Mouse (Mus musculus): Measurements from ENCODE around the gene E030030I06Rik. TPM values are rescaled to one million over a fixed set of nuclear protein-coding genes. Genes with fewer than 3 reads are reported as not detected.
"Not testable (repeated sequence)": the region's sequence is repeated elsewhere in the genome, so short reads cannot be mapped to it uniquely, and the experiment has no call there.

The E030030I06Rik gene
- 8.6 and 9.6 TPM in 2 replicates for polyA plus RNA-seq (2015; fragmentation: Nextera tagmentation; extraction: Ambion mirVana)

DNA sequence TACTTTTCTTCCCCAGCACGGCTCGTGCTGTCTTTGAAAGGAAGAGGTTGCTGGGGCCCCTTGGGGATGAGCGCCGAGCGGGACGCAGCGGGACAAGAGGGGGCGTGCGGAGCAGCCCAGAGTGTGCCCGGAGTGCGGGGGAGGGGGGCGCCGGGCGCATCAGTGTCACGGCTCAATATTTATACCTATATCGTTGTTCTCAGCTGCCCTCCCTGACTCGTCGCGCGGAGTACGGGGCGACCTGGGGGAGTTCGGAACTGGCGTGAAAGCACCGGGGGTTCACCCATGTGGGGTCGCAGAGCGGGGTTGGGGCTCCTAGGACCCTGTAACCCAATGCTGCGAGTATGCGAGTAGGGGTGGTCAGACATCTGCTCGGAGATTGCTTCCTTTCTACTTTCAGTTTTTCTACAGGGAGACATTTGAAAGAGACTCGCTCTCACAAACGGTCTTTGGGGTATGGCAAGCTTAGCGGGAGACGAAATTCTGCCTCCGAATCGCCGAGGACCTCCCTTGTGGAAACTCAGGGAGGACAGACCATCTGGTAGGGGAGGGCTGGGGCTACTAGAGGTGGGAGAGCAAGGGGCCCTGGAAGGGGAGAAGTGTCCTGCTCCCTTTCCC, at the start of gene E030030I06Rik:
Gene E030030I06Rik, minus strand, starts transcription at position 198 of the 618 bp plus-strand sequence.
- ATAC-seq, result peak; percentile 61
- no peak within 1 kb of the TSS for H3K27ac ChIP-seq
- H3K36me3 ChIP-seq, result no peaks in the 10 kb centered on the region
- peak within 1 kb of the TSS; percentile 76 for H3K4me2 ChIP-seq (replicated peaks)
- peaks cover 45% of the 10 kb centered on the region for H3K27me3 ChIP-seq
- H3K9me3 ChIP-seq, result no peaks in the 10 kb centered on the region
- WGBS, result under 1% methylated on average over 37 of the region's 37 CpGs
- peaks cover 33% of the 10 kb centered on the region for H3K4me1 ChIP-seq (replicated peaks)
- peak within 1 kb of the TSS; percentile 71 for H3K9ac ChIP-seq (replicated peaks)
- H3K4me3 ChIP-seq (replicated peaks), result peak within 1 kb of the TSS; percentile 56

- peak; percentile 82 for ATAC-seq
- not testable (repeated sequence) for H3K4me3 ChIP-seq (replicated peaks); H3K36me3 ChIP-seq; H3K4me1 ChIP-seq (replicated peaks); H3K27me3 ChIP-seq; H3K9ac ChIP-seq (replicated peaks); H3K9me3 ChIP-seq; H3K27ac ChIP-seq
- peak overlapping the region; percentile 37 for H3K4me2 ChIP-seq (replicated peaks)
- 4% methylated on average over 10 of the region's 10 CpGs for WGBS
These were observed 42.0 kb upstream of the E030030I06Rik start for GRCm38 (mm10) chr10:22191035-22191434.

DNA sequence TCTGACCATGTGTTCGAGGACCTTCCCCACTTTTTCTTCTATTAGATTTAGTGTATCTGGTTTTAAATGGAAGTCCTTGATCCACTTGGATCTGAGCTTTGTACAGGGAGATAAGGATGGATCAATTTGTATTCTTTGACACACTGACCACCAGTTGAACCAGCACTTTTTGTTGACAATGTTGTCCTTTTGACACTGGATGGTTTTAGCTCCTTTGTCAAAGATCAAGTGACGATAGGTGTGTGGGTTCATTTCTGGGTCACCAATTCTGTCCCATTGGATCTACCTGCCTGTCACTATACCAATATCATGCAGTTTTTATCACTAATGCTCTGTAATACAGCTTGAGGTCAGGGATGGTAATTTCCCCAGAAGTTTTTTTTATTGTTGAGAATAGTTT, 27.4 kb upstream of the E030030I06Rik start:
- WGBS, result 91% methylated on average over 2 of the region's 2 CpGs
- H3K9me3 ChIP-seq; H3K36me3 ChIP-seq; H3K27ac ChIP-seq; H3K27me3 ChIP-seq; ATAC-seq; H3K4me1 ChIP-seq (replicated peaks); H3K4me2 ChIP-seq (replicated peaks); H3K4me3 ChIP-seq (replicated peaks); H3K9ac ChIP-seq (replicated peaks): not testable (repeated sequence)

DNA sequence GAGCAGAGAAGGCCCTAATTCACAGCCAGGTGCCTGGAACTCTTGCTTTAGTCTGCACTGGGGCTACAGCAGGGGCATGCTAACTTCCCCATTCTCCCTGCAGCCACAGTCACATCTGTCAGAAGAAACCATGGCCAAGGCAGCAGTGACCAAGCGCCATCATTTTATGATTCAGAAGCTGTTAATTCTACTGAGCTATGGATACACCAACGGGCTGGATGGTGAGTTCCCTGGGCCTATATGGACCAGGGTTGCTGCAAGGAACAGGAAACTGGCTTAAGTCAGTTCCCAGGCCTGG, 25.1 kb upstream of the E030030I06Rik start:
- H3K9me3 ChIP-seq; ATAC-seq; H3K36me3 ChIP-seq; H3K4me3 ChIP-seq (replicated peaks); H3K9ac ChIP-seq (replicated peaks); H3K4me1 ChIP-seq (replicated peaks); H3K27me3 ChIP-seq; H3K27ac ChIP-seq; H3K4me2 ChIP-seq (replicated peaks): not testable (repeated sequence)
- WGBS, result 81% methylated on average over 2 of the region's 2 CpGs

DNA sequence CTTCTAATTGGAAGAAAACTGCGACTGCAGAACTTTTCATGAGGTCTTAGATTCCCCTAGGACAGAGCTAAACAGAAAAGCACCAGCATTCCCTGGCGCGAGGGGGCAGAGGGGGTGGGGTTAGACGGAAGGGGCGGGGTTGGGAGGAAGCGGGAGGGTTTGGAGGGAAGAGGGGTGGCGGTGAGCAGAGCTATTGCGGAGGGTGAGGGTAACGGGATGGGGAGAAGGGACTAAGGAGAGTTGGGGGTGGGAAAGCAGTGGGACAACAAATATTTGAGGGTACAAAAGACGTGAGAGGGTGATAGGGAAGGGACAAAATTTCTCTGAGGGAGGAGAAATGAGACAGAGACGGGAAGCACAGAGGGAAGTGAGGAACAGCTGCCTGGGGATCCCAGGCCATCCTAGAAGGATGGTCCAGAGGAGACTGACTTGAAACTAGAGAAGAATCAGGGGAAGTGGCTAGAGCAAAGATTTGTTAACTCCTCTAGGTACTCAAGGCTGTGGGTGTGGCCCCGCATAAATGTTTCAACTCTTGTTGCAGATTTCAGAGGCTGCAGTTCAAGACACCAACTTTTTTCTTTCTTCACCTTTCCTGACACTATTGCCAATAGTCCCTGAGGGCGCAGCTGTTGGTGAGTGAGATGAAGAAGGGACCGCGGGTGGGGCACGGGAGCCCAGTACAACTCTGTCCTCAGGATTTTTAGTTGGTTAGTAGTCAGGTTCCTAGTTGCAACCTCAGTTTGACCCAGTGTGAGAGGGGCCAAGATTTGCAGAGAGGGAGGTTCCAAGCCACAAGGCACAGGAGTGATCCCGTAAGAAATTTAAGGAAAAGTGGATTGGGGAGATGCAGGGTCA, 24.5 kb upstream of the E030030I06Rik start:
- H3K36me3 ChIP-seq; H3K9ac ChIP-seq (replicated peaks); H3K4me3 ChIP-seq (replicated peaks); H3K27me3 ChIP-seq; H3K4me1 ChIP-seq (replicated peaks); H3K9me3 ChIP-seq; H3K27ac ChIP-seq: not testable (repeated sequence)
- ATAC-seq, result peak; percentile 74; the same call in 1 of the 2 replicates
- peak overlapping the region; percentile 25; the same call in 1 of the 2 replicates for H3K4me2 ChIP-seq (replicated peaks)
- WGBS, result 18% methylated on average over 10 of the region's 17 CpGs

GRCm38 (mm10) chr10:22172431-22173334, 23.6 kb upstream of the E030030I06Rik start:
- H3K9me3 ChIP-seq; H3K4me1 ChIP-seq (replicated peaks); H3K27me3 ChIP-seq; H3K36me3 ChIP-seq; H3K27ac ChIP-seq; H3K4me3 ChIP-seq (replicated peaks); H3K9ac ChIP-seq (replicated peaks): not testable (repeated sequence)
- 43% methylated on average over 4 of the region's 5 CpGs for WGBS
- peak overlapping the region; percentile 25; the same call in 1 of the 2 replicates for H3K4me2 ChIP-seq (replicated peaks)
- 0 out of 2 replicates have a peak, but pooled peaks have one; percentile 20 for ATAC-seq

DNA sequence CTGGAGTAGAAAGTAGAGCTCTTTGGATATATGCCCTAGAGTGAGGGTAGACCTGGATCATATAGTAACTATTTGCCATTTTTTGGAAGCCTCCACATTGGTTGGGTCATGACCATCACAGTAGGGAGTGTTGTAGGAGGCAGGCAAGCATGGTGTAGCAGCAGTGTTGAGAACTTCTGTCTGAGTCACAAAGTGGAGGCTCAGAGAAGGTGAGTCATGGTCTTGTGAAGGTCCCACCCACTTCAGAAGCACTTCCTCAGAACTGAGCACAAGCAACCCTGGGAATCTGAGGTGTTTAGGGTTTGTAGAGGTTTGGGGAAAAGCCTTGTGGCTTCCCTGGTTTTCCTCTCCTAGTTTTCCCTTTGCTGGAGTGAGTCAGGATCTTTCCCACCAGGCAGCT, 20.0 kb upstream of the E030030I06Rik start:
- not testable (repeated sequence) for H3K27ac ChIP-seq; ATAC-seq; H3K36me3 ChIP-seq; H3K4me2 ChIP-seq (replicated peaks); H3K4me1 ChIP-seq (replicated peaks); H3K9ac ChIP-seq (replicated peaks); H3K9me3 ChIP-seq; H3K4me3 ChIP-seq (replicated peaks); H3K27me3 ChIP-seq

GRCm38 (mm10) chr10:22167061-22167460, 18.0 kb upstream of the E030030I06Rik start:
- H3K9ac ChIP-seq (replicated peaks); ATAC-seq; H3K9me3 ChIP-seq: not testable (repeated sequence)

DNA sequence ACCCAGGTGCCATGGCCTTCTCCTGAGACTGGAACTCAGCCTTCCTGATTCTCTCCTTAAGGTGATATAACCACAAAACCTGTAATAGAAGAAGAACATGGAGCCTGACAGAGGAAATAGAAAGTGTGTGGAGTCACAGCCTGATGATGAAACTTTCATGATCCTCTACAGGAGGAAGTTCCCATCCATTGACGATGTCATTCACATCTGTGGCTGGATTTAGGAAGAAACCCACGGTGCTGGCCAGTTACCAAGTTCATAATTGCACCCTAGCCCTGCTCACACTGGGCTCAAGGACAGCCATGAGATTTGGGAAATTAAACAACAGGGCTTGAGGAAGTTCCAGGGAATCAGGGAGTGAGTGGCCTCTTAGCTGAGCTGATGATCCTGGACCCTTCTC, 17.0 kb upstream of the E030030I06Rik start:
- 75% methylated on average over 2 of the region's 2 CpGs for WGBS
- not testable (repeated sequence) for ATAC-seq

More at GRCm38 (mm10) chr10:22167061-22167460, 18.0 kb upstream of the E030030I06Rik start:
- WGBS, result 78% methylated on average over 1 of the region's 1 CpGs
- H3K4me1 ChIP-seq (replicated peaks); H3K4me2 ChIP-seq (replicated peaks); H3K36me3 ChIP-seq; H3K4me3 ChIP-seq (replicated peaks); H3K27ac ChIP-seq: not testable (repeated sequence)
- H3K27me3 ChIP-seq, result peaks cover 12% of the 10 kb centered on the region

GRCm38 (mm10) chr10:22165328-22166003, 16.4 kb upstream of the E030030I06Rik start:
- H3K27ac ChIP-seq; H3K9me3 ChIP-seq; H3K9ac ChIP-seq (replicated peaks); ATAC-seq; H3K4me1 ChIP-seq (replicated peaks); H3K36me3 ChIP-seq; H3K4me2 ChIP-seq (replicated peaks); H3K4me3 ChIP-seq (replicated peaks): not testable (repeated sequence)
- WGBS, result 69% methylated on average over 5 of the region's 5 CpGs
- peaks cover 26% of the 10 kb centered on the region for H3K27me3 ChIP-seq

More for the DNA sequence above, 17.0 kb upstream of the E030030I06Rik start:
- H3K9ac ChIP-seq (replicated peaks); H3K27ac ChIP-seq; H3K4me2 ChIP-seq (replicated peaks); H3K9me3 ChIP-seq; H3K4me3 ChIP-seq (replicated peaks); H3K36me3 ChIP-seq; H3K4me1 ChIP-seq (replicated peaks): not testable (repeated sequence)
- H3K27me3 ChIP-seq, result peaks cover 20% of the 10 kb centered on the region

- H3K27ac ChIP-seq; H3K36me3 ChIP-seq; H3K9me3 ChIP-seq; H3K9ac ChIP-seq (replicated peaks); H3K4me1 ChIP-seq (replicated peaks): not testable (repeated sequence)
- H3K4me2 ChIP-seq (replicated peaks), result peak overlapping the region; percentile 46
- H3K27me3 ChIP-seq, result peaks cover 36% of the 10 kb centered on the region
- WGBS, result 38% methylated on average over 16 of the region's 16 CpGs
- H3K4me3 ChIP-seq (replicated peaks), result peak overlapping the region; percentile 15; the same call in 1 of the 2 replicates
- peak; percentile 82 for ATAC-seq
These were observed 14.9 kb upstream of the E030030I06Rik start for GRCm38 (mm10) chr10:22163705-22164583.
